13 mouse cellular contexts compared by ENCODE assay signal in the genomic region with DNA sequence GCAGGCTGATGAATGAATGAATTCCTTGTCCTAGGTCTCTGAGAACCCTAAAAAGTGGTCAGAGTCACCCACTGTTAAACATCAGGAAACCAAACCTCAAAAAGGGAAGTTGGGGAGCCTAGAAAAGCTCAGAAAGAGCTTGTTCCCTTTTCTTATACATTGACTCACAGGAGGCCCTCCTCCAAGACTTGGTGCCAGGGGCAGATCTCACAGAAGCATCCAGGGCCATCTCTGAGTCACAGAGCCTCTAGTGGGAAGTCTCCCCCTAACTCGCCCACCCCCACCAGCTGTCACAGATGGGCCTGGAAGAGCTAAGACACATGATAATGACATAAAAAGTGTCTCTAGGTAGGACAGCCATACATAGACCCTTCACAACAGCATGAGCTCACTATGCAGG. TPM values are rescaled to one million over a fixed set of nuclear protein-coding genes. Genes with fewer than 3 reads are reported as not detected.
DNase-seq lines count a peak whose midpoint lies in the region; ATAC-seq and TF ChIP-seq lines count a peak whose summit lies in the region.
"Had no signal": no experiment of that assay in that cellular context is flagged by ENCODE, and none has a peak within 500 bp of the region (broad histone marks: within the 10 kb centered on the region; RNA-seq: fewer than 3 reads in every experiment).

No protein-coding gene starts in this region.

- H3K4me2 ChIP-seq in kidney, embryonic 15.5 days = no peak overlapping the region
- H3K4me2 ChIP-seq in forebrain, embryonic 14.5 days (ENCODE audit: low read length) = no peak overlapping the region
- H3K4me2 ChIP-seq in stomach, postnatal 0 days (replicated peaks; ENCODE audit: low read depth) = no peak overlapping the region
- H3K4me2 ChIP-seq: liver, embryonic 13.5 days had no signal

- no peak for TF ChIP-seq POLR2A in kidney, adult 2 months (IDR thresholded peaks at IDR 0.05; ENCODE audit: low read depth, low read length)

- H3K36me3 ChIP-seq in kidney, adult 2 months (ENCODE audit: control insufficient read depth, insufficient read depth, low read length) = no peaks in the 10 kb centered on the region
- H3K36me3 ChIP-seq in kidney, embryonic 15.5 days = no peaks in the 10 kb centered on the region
- no peaks in the 10 kb centered on the region for H3K36me3 ChIP-seq in forebrain, embryonic 14.5 days (ENCODE audit: control insufficient read depth, insufficient read depth, low read length)
- no peaks in the 10 kb centered on the region for H3K36me3 ChIP-seq in stomach, postnatal 0 days (ENCODE audit: control insufficient read depth, insufficient read depth, low read length)
- H3K36me3 ChIP-seq: embryonic facial prominence, embryonic 10.5 days; liver, embryonic 13.5 days had no signal

- H3K27ac ChIP-seq in kidney, adult 2 months (ENCODE audit: insufficient read depth, low read depth, low read length) = no peak overlapping the region
- H3K27ac ChIP-seq in kidney, embryonic 15.5 days = no peak overlapping the region
- H3K27ac ChIP-seq in forebrain, embryonic 14.5 days (ENCODE audit: low read depth, low read length) = no peak overlapping the region
- H3K27ac ChIP-seq in stomach, postnatal 0 days (replicated peaks) = no peak overlapping the region
- H3K27ac ChIP-seq: embryonic facial prominence, embryonic 10.5 days; liver, embryonic 13.5 days had no signal

- H3K9me3 ChIP-seq in kidney, embryonic 15.5 days (replicated peaks) = no peaks in the 10 kb centered on the region
- no peaks in the 10 kb centered on the region for H3K9me3 ChIP-seq in forebrain, embryonic 14.5 days (replicated peaks; ENCODE audit: control insufficient read depth, low read length)
- no peaks in the 10 kb centered on the region for H3K9me3 ChIP-seq in stomach, postnatal 0 days (ENCODE audit: control insufficient read depth, low read length)
- H3K9me3 ChIP-seq: embryonic facial prominence, embryonic 10.5 days; liver, embryonic 13.5 days had no signal

- no peak for TF ChIP-seq EP300 in stomach, postnatal 0 days (optimal IDR thresholded peaks at IDR 0.05)

- H3K27me3 ChIP-seq in kidney, adult 2 months (replicated peaks; ENCODE audit: control insufficient read depth, insufficient read depth, low read length) = no peaks in the 10 kb centered on the region
- no peaks in the 10 kb centered on the region for H3K27me3 ChIP-seq in kidney, embryonic 15.5 days
- H3K27me3 ChIP-seq in forebrain, embryonic 14.5 days (replicated peaks; ENCODE audit: control insufficient read depth, insufficient read depth, low read length) = no peaks in the 10 kb centered on the region
- no peaks in the 10 kb centered on the region for H3K27me3 ChIP-seq in stomach, postnatal 0 days (ENCODE audit: control insufficient read depth, insufficient read depth, low read length)
- H3K27me3 ChIP-seq: liver, embryonic 13.5 days had no signal

- no peak overlapping the region for H3K4me3 ChIP-seq in kidney, adult 2 months (ENCODE audit: insufficient read depth, low read depth, low read length)
- no peak overlapping the region for H3K4me3 ChIP-seq in kidney, embryonic 15.5 days (replicated peaks)
- no peak overlapping the region for H3K4me3 ChIP-seq in forebrain, embryonic 14.5 days (ENCODE audit: low read depth, low read length)
- H3K4me3 ChIP-seq in stomach, postnatal 0 days (ENCODE audit: low read depth, low read length) = no peak overlapping the region
- H3K4me3 ChIP-seq: embryonic facial prominence, embryonic 10.5 days; liver, embryonic 13.5 days had no signal

- no peaks in the 10 kb centered on the region for H3K4me1 ChIP-seq in kidney, adult 2 months (ENCODE audit: control insufficient read depth, insufficient read depth, low read length)
- H3K4me1 ChIP-seq in kidney, embryonic 15.5 days = no peaks in the 10 kb centered on the region
- no peaks in the 10 kb centered on the region for H3K4me1 ChIP-seq in forebrain, embryonic 14.5 days (ENCODE audit: control insufficient read depth, insufficient read depth, low read length)
- no peaks in the 10 kb centered on the region for H3K4me1 ChIP-seq in stomach, postnatal 0 days (replicated peaks; ENCODE audit: control insufficient read depth, insufficient read depth)
- H3K4me1 ChIP-seq: liver, embryonic 13.5 days had no signal

- H3K9ac ChIP-seq in kidney, embryonic 15.5 days = no peak overlapping the region
- H3K9ac ChIP-seq in forebrain, embryonic 14.5 days (ENCODE audit: low read length) = no peak overlapping the region
- H3K9ac ChIP-seq in stomach, postnatal 0 days (ENCODE audit: low read length) = no peak overlapping the region
- H3K9ac ChIP-seq: liver, embryonic 13.5 days had no signal

- TF ChIP-seq CTCF in kidney, adult 2 months (conservative IDR thresholded peaks at IDR 0.05; ENCODE audit: insufficient read depth, insufficient read length, low read depth, low read length) = no peak
- no peak for TF ChIP-seq CTCF in stomach, postnatal 0 days (IDR thresholded peaks at IDR 0.05; ENCODE audit: low read depth)

- DNase-seq in kidney, adult 2 months = peak; percentile 16
- DNase-seq in spleen, postnatal 36 days (ENCODE audit: low spot score in 2 of 2) = peak; percentile 62 to 74
- no peak for DNase-seq in spleen, adult 12 weeks (ENCODE audit: low spot score)
- peak; percentile 41 for DNase-seq in lung, postnatal 36 days
- DNase-seq in forebrain, embryonic 14.5 days (ENCODE audit: low spot score) = no peak
- DNase-seq in stomach, postnatal 0 days (ENCODE audit: low spot score) = no peak
- DNase-seq: kidney, postnatal 4 days; liver, embryonic 13.5 days had no signal

- ATAC-seq in kidney, embryonic 15.5 days (replicated peaks; ENCODE audit: low FRiP score) = no peak
- ATAC-seq in forebrain, embryonic 14.5 days = no peak
- no peak for ATAC-seq in megakaryocyte-erythroid progenitor cell, adult 5-6 weeks (replicated peaks; ENCODE audit: low FRiP score, low TSS enrichment, poor library complexity, severe bottlenecking)
- ATAC-seq in stomach, postnatal 0 days (ENCODE audit: low FRiP score, low TSS enrichment) = no peak
- ATAC-seq: CD4-positive, CD25-positive, alpha-beta regulatory T cell, adult 4 months had no signal

- 81% methylated on average over 1 of the region's 1 CpGs for WGBS in kidney, adult 2 months
- 85% methylated on average over 1 of the region's 1 CpGs for WGBS in kidney, embryonic 15.5 days
- WGBS in forebrain, embryonic 14.5 days = 64% methylated on average over 1 of the region's 1 CpGs
- 56% methylated on average over 1 of the region's 1 CpGs for WGBS in stomach, postnatal 0 days

RNA-seq across cellular contexts. Expression of gene Hrh2, which starts 26.4 kb away (rescaled TPM):
- polyA plus RNA-seq in kidney, adult 2 months (2012; rRNA removed) = 0.50 and 0.53 TPM in 2 replicates
- polyA plus RNA-seq in kidney, embryonic 15.5 days (2015; fragmentation: Nextera tagmentation; extraction: Ambion mirVana) = not detected in 2 replicates
- 0.42 and 0.48 TPM in 2 replicates for polyA plus RNA-seq in forebrain, embryonic 14.5 days (2014; fragmentation: Nextera tagmentation; extraction: Ambion mirVana)
- total RNA-seq in megakaryocyte-erythroid progenitor cell, adult 5-6 weeks (2014; fragmentation: Nextera tagmentation) = 3.6 and 4.6 TPM in 2 replicates
- 1.6 and 2.2 TPM in 2 replicates for total RNA-seq in megakaryocyte-erythroid progenitor cell, adult 5-6 weeks (2017)
- polyA plus RNA-seq in stomach, postnatal 0 days (2015; fragmentation: Nextera tagmentation; extraction: Ambion mirVana) = 2.6 and 3.6 TPM in 2 replicates
- polyA plus RNA-seq: embryonic facial prominence, embryonic 10.5 days; forebrain, embryonic 11.5 days had no signal

Comparison
In these comparisons a context has a peak if more than half of its experiments do, and no peak if none do; other contexts are left out.
1. DNase-seq: peak in kidney, adult 2 months (single experiment), spleen, postnatal 36 days (2 of 2) and lung, postnatal 36 days (single experiment); none in spleen, adult 12 weeks (single experiment), forebrain, embryonic 14.5 days (single experiment) and stomach, postnatal 0 days (single experiment).